Mouse (Mus musculus): ENCODE data around the gene Ptprd. TPM values are rescaled to one million over a fixed set of nuclear protein-coding genes. Genes with fewer than 3 reads are reported as not detected.
A peak's percentile ranks its signal among the peaks of the same experiment; 100 is the strongest.

The Ptprd gene
- polyA plus RNA-seq, 1 experiment from 2014 or later = 37.2 TPM

GRCm38 (mm10) chr4:76672653-76673052 lies 1539.1 kb downstream of the Ptprd start:
- H3K27me3 ChIP-seq = no peaks in the 10 kb centered on the region
- H3K4me2 ChIP-seq = no peak overlapping the region
- H3K27ac ChIP-seq = no peak overlapping the region
- no peak overlapping the region for H3K9ac ChIP-seq
- no peaks in the 10 kb centered on the region for H3K4me1 ChIP-seq
- no peak for ATAC-seq (ENCODE audit: insufficient number of reproducible peaks, insufficient read depth, low FRiP score, low TSS enrichment, low read depth)
- H3K4me3 ChIP-seq = no peak overlapping the region
- H3K36me3 ChIP-seq = no peaks in the 10 kb centered on the region
- H3K9me3 ChIP-seq = no peaks in the 10 kb centered on the region

GRCm38 (mm10) chr4:76661725-76662124 lies 1550.0 kb downstream of the Ptprd start:
- ATAC-seq (ENCODE audit: insufficient number of reproducible peaks, insufficient read depth, low FRiP score, low TSS enrichment, low read depth) = no peak
- Histone ChIP-seq H3K4me3 (no peak overlapping the region), H3K27ac (no peak overlapping the region), H3K27me3 (no peaks in the 10 kb centered on the region), H3K4me2 (no peak overlapping the region), H3K9me3 (no peaks in the 10 kb centered on the region), H3K9ac (no peak overlapping the region), H3K36me3 (no peaks in the 10 kb centered on the region), H3K4me1 (no peaks in the 10 kb centered on the region)
- 66% methylated on average over 4 of the region's 4 CpGs for WGBS

- no peaks in the 10 kb centered on the region for H3K36me3 ChIP-seq
Measured at GRCm38 (mm10) chr4:76660146-76660545, 1551.6 kb downstream of the Ptprd start.

GRCm38 (mm10) chr4:76656734-76657133 lies 1555.0 kb downstream of the Ptprd start:
- 82% methylated on average over 3 of the region's 3 CpGs for WGBS
- no peak for ATAC-seq (ENCODE audit: insufficient number of reproducible peaks, insufficient read depth, low FRiP score, low TSS enrichment, low read depth)

More at GRCm38 (mm10) chr4:76660146-76660545, 1551.6 kb downstream of the Ptprd start:
- ATAC-seq (ENCODE audit: insufficient number of reproducible peaks, insufficient read depth, low FRiP score, low TSS enrichment, low read depth) = no peak
- Histone ChIP-seq H3K27ac (no peak overlapping the region), H3K4me2 (no peak overlapping the region), H3K9me3 (no peaks in the 10 kb centered on the region), H3K9ac (no peak overlapping the region), H3K4me1 (no peaks in the 10 kb centered on the region), H3K27me3 (no peaks in the 10 kb centered on the region), H3K4me3 (no peak overlapping the region)
- 55% methylated on average over 2 of the region's 2 CpGs for WGBS

GRCm38 (mm10) chr4:76652971-76653370 lies 1558.8 kb downstream of the Ptprd start:
- H3K9me3 ChIP-seq = no peaks in the 10 kb centered on the region
- no peak for ATAC-seq (ENCODE audit: insufficient number of reproducible peaks, insufficient read depth, low FRiP score, low TSS enrichment, low read depth)
- 86% methylated on average over 2 of the region's 2 CpGs for WGBS
- no peak overlapping the region for H3K4me2 ChIP-seq
- no peaks in the 10 kb centered on the region for H3K4me1 ChIP-seq
- no peak overlapping the region for H3K4me3 ChIP-seq
- no peak overlapping the region for H3K27ac ChIP-seq
- no peaks in the 10 kb centered on the region for H3K36me3 ChIP-seq
- H3K27me3 ChIP-seq = no peaks in the 10 kb centered on the region
- no peak overlapping the region for H3K9ac ChIP-seq

More at GRCm38 (mm10) chr4:76656734-76657133, 1555.0 kb downstream of the Ptprd start:
- Histone ChIP-seq H3K27ac (no peak overlapping the region), H3K4me3 (no peak overlapping the region), H3K27me3 (no peaks in the 10 kb centered on the region), H3K9me3 (no peaks in the 10 kb centered on the region), H3K4me1 (no peaks in the 10 kb centered on the region), H3K4me2 (no peak overlapping the region), H3K9ac (no peak overlapping the region), H3K36me3 (no peaks in the 10 kb centered on the region)

- Histone ChIP-seq H3K4me2 (no peak overlapping the region), H3K9ac (no peak overlapping the region), H3K9me3 (no peaks in the 10 kb centered on the region), H3K27ac (no peak overlapping the region), H3K4me3 (no peak overlapping the region), H3K36me3 (no peaks in the 10 kb centered on the region), H3K27me3 (no peaks in the 10 kb centered on the region), H3K4me1 (no peaks in the 10 kb centered on the region)
- ATAC-seq (ENCODE audit: insufficient number of reproducible peaks, insufficient read depth, low FRiP score, low TSS enrichment, low read depth) = no peak
- WGBS = 63% methylated on average over 7 of the region's 7 CpGs
Measured at GRCm38 (mm10) chr4:76621740-76622139, 1590.0 kb downstream of the Ptprd start.

GRCm38 (mm10) chr4:76616614-76617013 lies 1595.1 kb downstream of the Ptprd start:
- H3K4me1 ChIP-seq = no peaks in the 10 kb centered on the region
- no peaks in the 10 kb centered on the region for H3K36me3 ChIP-seq
- H3K9ac ChIP-seq = no peak overlapping the region
- no peak overlapping the region for H3K4me2 ChIP-seq
- H3K27ac ChIP-seq = no peak overlapping the region
- ATAC-seq (ENCODE audit: insufficient number of reproducible peaks, insufficient read depth, low FRiP score, low TSS enrichment, low read depth) = no peak
- H3K9me3 ChIP-seq = no peaks in the 10 kb centered on the region
- no peaks in the 10 kb centered on the region for H3K27me3 ChIP-seq
- no peak overlapping the region for H3K4me3 ChIP-seq
- 84% methylated on average over 6 of the region's 6 CpGs for WGBS

- H3K27me3 ChIP-seq = no peaks in the 10 kb centered on the region
- H3K4me1 ChIP-seq = no peaks in the 10 kb centered on the region
- no peak overlapping the region for H3K4me3 ChIP-seq
- peak overlapping the region; percentile 17; the same call in 1 of the 2 replicates for H3K4me2 ChIP-seq
- H3K36me3 ChIP-seq = no peaks in the 10 kb centered on the region
- H3K9me3 ChIP-seq = no peaks in the 10 kb centered on the region
- WGBS = 36% methylated on average over 7 of the region's 7 CpGs
- ATAC-seq (ENCODE audit: insufficient number of reproducible peaks, insufficient read depth, low FRiP score, low TSS enrichment, low read depth) = no peak
- no peak overlapping the region for H3K9ac ChIP-seq
- no peak overlapping the region for H3K27ac ChIP-seq
Measured at GRCm38 (mm10) chr4:76608246-76608645, 1603.5 kb downstream of the Ptprd start.

- ATAC-seq (ENCODE audit: insufficient number of reproducible peaks, insufficient read depth, low FRiP score, low TSS enrichment, low read depth) = no peak
- 26% methylated on average over 2 of the region's 2 CpGs for WGBS
Measured at GRCm38 (mm10) chr4:76606808-76607207, 1605.0 kb downstream of the Ptprd start.

GRCm38 (mm10) chr4:76590722-76591121 lies 1621.0 kb downstream of the Ptprd start:
- H3K4me1 ChIP-seq = no peaks in the 10 kb centered on the region
- 90% methylated on average over 1 of the region's 1 CpGs for WGBS
- no peaks in the 10 kb centered on the region for H3K9me3 ChIP-seq

More at GRCm38 (mm10) chr4:76606808-76607207, 1605.0 kb downstream of the Ptprd start:
- no peak overlapping the region for H3K4me2 ChIP-seq
- H3K4me1 ChIP-seq = no peaks in the 10 kb centered on the region
- no peak overlapping the region for H3K9ac ChIP-seq
- H3K36me3 ChIP-seq = no peaks in the 10 kb centered on the region
- H3K27me3 ChIP-seq = no peaks in the 10 kb centered on the region
- no peak overlapping the region for H3K27ac ChIP-seq
- no peaks in the 10 kb centered on the region for H3K9me3 ChIP-seq
- H3K4me3 ChIP-seq = no peak overlapping the region

GRCm38 (mm10) chr4:76583025-76583424 lies 1628.7 kb downstream of the Ptprd start:
- H3K4me3 ChIP-seq = no peak overlapping the region
- H3K4me1 ChIP-seq = no peaks in the 10 kb centered on the region
- H3K9me3 ChIP-seq = no peaks in the 10 kb centered on the region
- 85% methylated on average over 3 of the region's 3 CpGs for WGBS
- no peaks in the 10 kb centered on the region for H3K36me3 ChIP-seq
- no peak for ATAC-seq (ENCODE audit: insufficient number of reproducible peaks, insufficient read depth, low FRiP score, low TSS enrichment, low read depth)
- H3K4me2 ChIP-seq = no peak overlapping the region
- H3K9ac ChIP-seq = no peak overlapping the region
- H3K27me3 ChIP-seq = no peaks in the 10 kb centered on the region
- no peak overlapping the region for H3K27ac ChIP-seq

More at GRCm38 (mm10) chr4:76590722-76591121, 1621.0 kb downstream of the Ptprd start:
- no peaks in the 10 kb centered on the region for H3K27me3 ChIP-seq
- H3K4me2 ChIP-seq = no peak overlapping the region
- H3K4me3 ChIP-seq = no peak overlapping the region
- no peak for ATAC-seq (ENCODE audit: insufficient number of reproducible peaks, insufficient read depth, low FRiP score, low TSS enrichment, low read depth)
- no peak overlapping the region for H3K9ac ChIP-seq
- no peak overlapping the region for H3K27ac ChIP-seq
- no peaks in the 10 kb centered on the region for H3K36me3 ChIP-seq

GRCm38 (mm10) chr4:76566006-76566405 lies 1645.8 kb downstream of the Ptprd start:
- no peaks in the 10 kb centered on the region for H3K9me3 ChIP-seq
- no peak for ATAC-seq (ENCODE audit: insufficient number of reproducible peaks, insufficient read depth, low FRiP score, low TSS enrichment, low read depth)
- H3K27me3 ChIP-seq = no peaks in the 10 kb centered on the region
- no peak overlapping the region for H3K4me3 ChIP-seq
- no peak overlapping the region for H3K4me2 ChIP-seq
- no peak overlapping the region for H3K9ac ChIP-seq
- no peaks in the 10 kb centered on the region for H3K36me3 ChIP-seq
- H3K4me1 ChIP-seq = no peaks in the 10 kb centered on the region
- no peak overlapping the region for H3K27ac ChIP-seq

- Histone ChIP-seq H3K4me1 (no peaks in the 10 kb centered on the region), H3K4me3 (no peak overlapping the region), H3K9ac (no peak overlapping the region), H3K27me3 (no peaks in the 10 kb centered on the region), H3K9me3 (no peaks in the 10 kb centered on the region), H3K27ac (no peak overlapping the region), H3K4me2 (no peak overlapping the region), H3K36me3 (no peaks in the 10 kb centered on the region)
- no peak for ATAC-seq (ENCODE audit: insufficient number of reproducible peaks, insufficient read depth, low FRiP score, low TSS enrichment, low read depth)
- 72% methylated on average over 2 of the region's 2 CpGs for WGBS
Measured at GRCm38 (mm10) chr4:76541769-76542168, 1670.0 kb downstream of the Ptprd start.

All from embryonic facial prominence, embryonic 13.5 days (tissue).